Mouse (Mus musculus) limb, embryonic 10.5 days (tissue): ENCODE results near the gene Mfap2. TPM values are rescaled to one million over a fixed set of nuclear protein-coding genes. Genes with fewer than 3 reads are reported as not detected.

Experiments used
- DNase-seq: peaks from one replicate; pipeline ENCODE4 v3.0.0-alpha.2; 2017; ENCODE audit warnings: low spot score
- H3K27ac ChIP-seq: fragments of 300-500 bp; sonication (generic); 2 replicates; pipeline ENCODE4 v1.5.1; 2016; ENCODE audit warnings: mild to moderate bottlenecking
- H3K27me3 ChIP-seq: fragments of 300-500 bp; sonication (generic); 2 replicates; pipeline ENCODE4 v1.6.1; 2016; ENCODE audit warnings: low read depth, mild to moderate bottlenecking; ENCODE audit not compliant: poor library complexity, severe bottlenecking
- H3K36me3 ChIP-seq: fragments of 300-500 bp; sonication (generic); 2 replicates; pipeline ENCODE4 v1.6.1; 2016; ENCODE audit warnings: mild to moderate bottlenecking, moderate library complexity
- H3K4me1 ChIP-seq: fragments of 300-500 bp; sonication (generic); 2 replicates; pipeline ENCODE4 v1.6.1; 2016
- H3K4me3 ChIP-seq: fragments of 300-500 bp; sonication (generic); 2 replicates; pipeline ENCODE4 v1.5.1; 2016; ENCODE audit warnings: mild to moderate bottlenecking, moderate library complexity
- H3K9me3 ChIP-seq: fragments of 300-500 bp; sonication (generic); replicated peaks from 2 replicates; pipeline ENCODE4 v1.6.1; 2016; ENCODE audit warnings: mild to moderate bottlenecking
- WGBS: fragments of 180-500 bp; shearing (Covaris S2); methylation state at CpG from one replicate; pipeline ENCODE4 v1.1.7; 2016; 5-methylcytosine and 5-hydroxymethylcytosine counted together
- polyA plus RNA-seq: library from polyadenylated mRNA; unstranded; fragments of >200 nt; fragmentation: Nextera tagmentation; extraction: Ambion mirVana; gene quantifications from 2 replicates; pipeline ENCODE4 v1.2.1, GENCODE M21; 2016

Gene Mfap2
- polyA plus RNA-seq, 1 experiment from 2014 or later, result 521 TPM

DNA sequence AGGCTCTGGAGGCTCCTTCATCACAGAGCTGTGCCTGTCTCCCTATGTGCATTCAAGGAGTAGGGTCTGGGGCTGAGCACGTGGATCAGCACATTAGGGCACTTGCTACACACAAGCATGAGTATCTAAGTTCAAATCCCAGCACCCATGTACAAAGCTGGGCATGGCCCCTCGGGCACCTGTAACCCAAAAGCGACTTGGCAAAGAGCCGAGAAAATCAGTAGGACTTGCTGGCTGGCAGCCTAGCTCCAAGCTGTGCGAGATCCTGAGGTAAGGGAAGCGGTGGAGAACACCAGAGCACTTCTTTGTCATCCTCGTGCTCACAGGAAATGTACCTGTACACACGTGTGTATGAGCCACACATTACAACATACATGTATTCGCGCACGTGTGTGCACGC is 42.2 kb downstream of the Mfap2 start:
- Histone ChIP-seq H3K36me3 (peaks cover 80% of the 10 kb centered on the region), H3K4me3 (no peak overlapping the region), H3K27me3 (no peaks in the 10 kb centered on the region), H3K9me3 (no peaks in the 10 kb centered on the region), H3K27ac (peak overlapping the region; percentile 22; the same call in 1 of the 2 replicates), H3K4me1 (peaks cover 23% of the 10 kb centered on the region)
- WGBS, result 94% methylated on average over 12 of the region's 12 CpGs
- DNase-seq, result no peak

DNA sequence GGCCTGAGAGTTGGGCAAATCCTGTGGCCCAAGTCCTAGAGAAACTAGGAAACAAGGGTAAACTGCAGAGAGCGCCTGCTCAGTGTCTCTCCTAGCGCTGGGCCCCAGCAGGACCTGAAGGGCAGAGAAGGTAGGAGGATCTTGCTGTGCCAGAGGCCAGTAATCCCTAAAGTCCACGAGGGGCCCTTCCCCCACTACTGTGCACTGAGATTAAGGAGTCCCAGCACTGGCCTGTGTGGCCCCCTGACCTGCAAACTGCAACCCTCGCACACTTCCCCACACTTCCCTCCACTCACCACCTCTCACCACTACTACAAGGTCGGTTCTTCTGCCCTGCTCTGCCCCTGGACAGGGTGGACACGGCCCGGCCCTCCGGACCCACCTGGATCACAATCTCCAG is 42.9 kb downstream of the Mfap2 start:
- no peaks in the 10 kb centered on the region for H3K27me3 ChIP-seq
- H3K27ac ChIP-seq, result peak overlapping the region; percentile 22; the same call in 1 of the 2 replicates
- H3K9me3 ChIP-seq, result no peaks in the 10 kb centered on the region
- H3K4me3 ChIP-seq, result no peak overlapping the region
- H3K36me3 ChIP-seq, result peaks cover 86% of the 10 kb centered on the region
- H3K4me1 ChIP-seq, result peaks cover 23% of the 10 kb centered on the region
- DNase-seq, result no peak
- 60% methylated on average over 8 of the region's 8 CpGs for WGBS

DNA sequence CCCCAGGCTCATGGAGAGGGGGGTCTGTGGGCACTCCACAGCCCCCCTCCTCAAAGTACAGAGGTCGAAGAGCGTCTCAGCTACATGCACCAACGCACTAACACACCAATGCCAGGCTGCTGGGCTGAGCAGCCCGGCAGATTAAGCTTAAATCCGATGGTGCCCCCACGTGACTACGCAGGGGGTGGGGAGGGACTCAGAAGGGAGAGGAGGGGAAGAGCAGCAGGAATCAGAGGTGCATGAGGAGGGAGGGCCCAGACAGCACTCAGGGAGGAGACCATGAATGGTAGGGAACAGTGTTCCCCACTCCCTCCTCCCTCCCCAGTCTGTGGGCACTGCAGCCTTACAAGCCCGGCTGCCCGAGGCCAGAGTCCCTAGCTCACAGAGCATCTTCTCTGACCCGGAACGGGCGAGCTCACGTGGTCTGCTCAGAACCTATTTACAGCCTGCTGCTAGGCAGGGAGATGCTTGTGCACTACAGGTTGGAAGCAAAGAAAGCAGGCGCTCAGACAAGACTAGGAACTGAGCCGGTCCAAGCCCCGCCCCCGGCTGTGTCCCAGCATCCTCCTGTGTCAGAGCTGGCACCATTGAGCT is 43.4 kb downstream of the Mfap2 start:
- 0 out of 2 replicates have a peak overlapping the region, but pooled peaks have one; percentile 1 for H3K4me3 ChIP-seq
- no peaks in the 10 kb centered on the region for H3K27me3 ChIP-seq
- H3K27ac ChIP-seq, result peak overlapping the region; percentile 22; the same call in 1 of the 2 replicates
- H3K36me3 ChIP-seq, result peaks cover 81% of the 10 kb centered on the region
- no peaks in the 10 kb centered on the region for H3K9me3 ChIP-seq
- no peak for DNase-seq
- H3K4me1 ChIP-seq, result peaks cover 24% of the 10 kb centered on the region
- 40% methylated on average over 17 of the region's 17 CpGs for WGBS

DNA sequence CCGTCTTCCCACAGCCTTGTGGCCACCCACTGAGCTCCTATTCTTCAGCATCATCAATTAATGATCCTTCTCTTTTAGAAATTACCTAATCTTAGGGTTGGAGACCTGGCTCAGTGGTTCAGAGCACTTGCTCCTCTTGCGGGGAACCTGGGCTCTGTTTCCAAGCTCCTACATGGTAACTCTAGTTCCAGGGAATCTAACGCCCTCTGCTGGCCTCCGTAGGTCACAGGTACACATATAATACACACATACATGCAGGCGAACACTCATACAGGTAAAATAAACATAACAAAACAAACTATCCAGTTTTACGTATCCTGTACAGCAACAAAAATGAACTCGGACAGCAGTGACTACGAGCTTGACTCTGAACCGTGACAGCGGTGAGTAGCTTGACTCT is 46.8 kb downstream of the Mfap2 start:
- DNase-seq, result no peak
- WGBS, result 97% methylated on average over 10 of the region's 10 CpGs
- Histone ChIP-seq H3K36me3 (peaks cover 57% of the 10 kb centered on the region), H3K27me3 (no peaks in the 10 kb centered on the region), H3K4me1 (peaks cover 41% of the 10 kb centered on the region), H3K9me3 (no peaks in the 10 kb centered on the region), H3K27ac (no peak overlapping the region), H3K4me3 (no peak overlapping the region)

DNA sequence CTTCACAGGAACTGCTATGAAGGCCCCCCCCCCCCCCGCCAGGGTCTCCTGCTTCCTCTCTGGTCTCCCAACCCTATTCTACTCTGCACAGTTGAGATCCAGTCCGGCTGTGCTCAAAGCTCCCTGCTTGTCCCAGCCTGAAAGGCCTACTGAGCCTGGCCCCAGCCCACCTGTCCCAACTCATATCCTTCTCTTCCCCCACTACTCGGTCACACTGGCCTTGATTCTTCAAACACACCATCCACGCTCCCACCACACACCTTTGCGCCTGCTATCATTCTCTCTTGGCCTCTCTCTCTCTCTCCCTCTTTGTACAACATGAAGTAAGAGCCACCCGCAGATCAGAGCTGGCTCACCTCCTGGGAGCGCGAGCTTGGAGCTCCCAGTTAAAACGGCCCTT is 48.6 kb downstream of the Mfap2 start:
- WGBS, result 88% methylated on average over 9 of the region's 9 CpGs
- peak overlapping the region; percentile 92; the same call in 1 of the 2 replicates for H3K27ac ChIP-seq
- H3K27me3 ChIP-seq, result no peaks in the 10 kb centered on the region
- 0 out of 2 replicates have a peak overlapping the region, but pooled peaks have one; percentile 67 for H3K4me3 ChIP-seq
- H3K36me3 ChIP-seq, result peaks cover 41% of the 10 kb centered on the region
- H3K9me3 ChIP-seq, result no peaks in the 10 kb centered on the region
- DNase-seq, result no peak
- H3K4me1 ChIP-seq, result peaks cover 29% of the 10 kb centered on the region

DNA sequence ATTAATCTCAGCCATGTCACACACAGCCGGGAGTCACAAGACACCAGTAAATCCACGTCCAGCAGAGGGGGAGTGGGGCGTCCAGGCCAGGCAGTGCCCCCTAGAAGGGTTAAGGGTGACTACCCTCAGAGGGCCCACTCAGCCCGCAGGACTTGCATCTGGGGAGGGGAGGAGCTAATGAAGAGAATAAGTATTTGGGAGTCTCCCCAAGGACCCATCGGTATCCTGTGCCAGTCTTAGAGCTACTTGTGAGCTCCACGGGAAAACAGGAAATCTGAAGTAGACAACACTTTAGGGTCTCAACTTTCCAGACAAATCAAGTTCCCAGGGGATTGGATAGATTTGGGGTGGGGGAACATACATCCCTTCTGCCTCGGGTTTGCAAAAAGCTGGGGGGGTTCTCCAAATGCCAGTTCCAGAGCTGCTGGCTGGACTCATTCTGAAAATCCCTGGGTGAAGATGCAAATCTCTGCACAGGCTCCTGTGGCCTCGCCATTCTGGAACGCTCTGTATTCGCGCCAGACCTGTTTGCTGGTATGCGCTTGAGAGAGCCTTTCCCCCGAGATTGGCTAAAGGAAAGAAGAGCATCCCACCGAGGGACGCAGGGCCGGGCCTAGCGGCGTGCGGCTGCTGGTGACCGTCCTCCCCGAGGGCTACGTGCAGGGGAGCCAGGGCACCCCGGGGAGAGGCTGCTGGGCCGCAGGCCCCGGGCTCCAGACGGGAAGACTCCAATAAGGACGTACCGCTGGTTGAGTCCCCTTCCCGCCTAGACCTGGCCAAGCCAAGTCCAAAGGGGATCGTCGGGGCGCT is 49.6 kb downstream of the Mfap2 start:
- Histone ChIP-seq H3K36me3 (peaks cover 32% of the 10 kb centered on the region), H3K27ac (peak overlapping the region; percentile 92), H3K4me3 (peak overlapping the region; percentile 67), H3K4me1 (peaks cover 26% of the 10 kb centered on the region), H3K27me3 (no peaks in the 10 kb centered on the region), H3K9me3 (no peaks in the 10 kb centered on the region)
- peak; percentile 48 for DNase-seq
- WGBS, result 3% methylated on average over 32 of the region's 32 CpGs

DNA sequence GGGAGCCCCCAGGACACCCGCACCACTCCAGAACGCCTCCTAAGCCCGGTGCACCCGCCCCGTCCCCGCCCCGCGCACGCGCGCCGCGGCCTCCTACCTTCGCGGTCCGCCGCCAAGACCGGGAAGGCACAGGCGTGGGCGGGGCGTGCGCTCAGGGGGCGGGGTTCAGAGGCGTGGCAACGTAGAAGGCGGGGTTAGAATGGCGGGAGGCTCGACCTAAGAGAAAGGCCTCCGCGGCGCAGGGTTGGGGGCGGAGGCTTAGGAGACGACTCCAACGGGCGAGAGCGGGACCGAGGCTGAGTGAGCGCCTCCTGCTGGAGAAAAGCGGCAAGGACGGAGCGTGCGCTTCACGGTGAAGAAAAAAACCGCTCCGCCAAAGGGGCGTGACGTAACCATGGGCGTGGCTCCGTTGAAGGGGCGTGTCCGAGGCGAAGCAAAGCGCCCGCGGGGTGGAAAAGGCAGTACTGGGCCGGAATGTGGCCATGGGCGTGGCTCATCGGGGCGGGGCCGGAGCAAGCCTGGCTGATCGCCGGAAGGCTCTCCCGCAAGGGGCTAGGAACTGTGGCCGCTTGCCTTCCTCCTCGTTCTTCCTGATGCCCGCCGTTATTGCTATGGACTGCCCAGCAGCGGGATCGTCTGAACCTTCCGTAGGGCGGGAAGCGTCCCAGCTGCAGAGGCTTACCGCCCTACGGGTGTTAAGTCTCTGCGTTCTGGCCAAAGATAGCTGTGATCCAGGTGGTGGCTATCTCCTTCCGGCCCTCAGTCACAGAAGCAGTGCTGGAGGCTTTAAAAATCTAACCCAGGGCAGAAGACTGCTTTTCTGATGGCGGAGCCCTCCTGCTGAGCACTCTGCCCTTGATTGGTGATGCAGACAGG is 50.4 kb downstream of the Mfap2 start, which contains the start of gene Crocc:
Gene Crocc (minus strand): TSS at position 125 of the 876 bp plus-strand sequence.
- peaks cover 26% of the 10 kb centered on the region for H3K4me1 ChIP-seq
- no peaks in the 10 kb centered on the region for H3K9me3 ChIP-seq
- peak within 1 kb of the TSS; percentile 92 for H3K27ac ChIP-seq
- peaks cover 27% of the 10 kb centered on the region for H3K36me3 ChIP-seq
- H3K27me3 ChIP-seq, result no peaks in the 10 kb centered on the region
- under 1% methylated on average over 77 of the region's 77 CpGs for WGBS
- peak; percentile 100 for DNase-seq
- peak within 1 kb of the TSS; percentile 67 for H3K4me3 ChIP-seq

DNA sequence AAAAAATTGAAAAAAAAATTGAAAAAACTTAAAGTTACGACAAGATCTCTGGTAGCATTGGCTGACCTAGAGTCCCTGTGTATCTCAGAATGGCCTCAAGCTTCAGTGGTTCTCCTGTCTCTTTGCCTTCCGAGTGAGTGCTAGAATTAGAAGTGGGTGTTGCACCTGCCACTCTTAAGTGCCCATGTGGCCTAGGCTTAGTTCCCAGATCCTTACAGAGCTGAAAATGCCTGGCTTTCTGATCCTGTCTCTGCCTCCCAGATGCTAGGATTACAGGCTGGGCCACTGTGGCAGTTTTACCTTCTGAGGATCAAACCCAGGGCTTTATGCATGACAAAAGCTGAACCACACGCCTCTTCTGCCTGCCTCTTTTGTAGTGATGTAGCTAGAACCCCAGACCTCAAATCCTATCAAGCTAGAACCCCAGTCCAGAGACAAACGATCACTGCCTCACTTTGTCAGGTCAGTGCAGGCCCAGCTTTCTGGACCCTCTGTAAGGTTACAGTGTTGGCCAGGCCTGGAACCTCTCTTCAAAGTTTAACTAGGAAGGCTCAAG is 54.0 kb downstream of the Mfap2 start:
- no peak overlapping the region for H3K27ac ChIP-seq
- peaks cover 19% of the 10 kb centered on the region for H3K4me1 ChIP-seq
- H3K9me3 ChIP-seq, result no peaks in the 10 kb centered on the region
- peaks cover 38% of the 10 kb centered on the region for H3K36me3 ChIP-seq
- 87% methylated on average over 4 of the region's 4 CpGs for WGBS
- H3K27me3 ChIP-seq, result no peaks in the 10 kb centered on the region
- no peak overlapping the region for H3K4me3 ChIP-seq
- no peak for DNase-seq

DNA sequence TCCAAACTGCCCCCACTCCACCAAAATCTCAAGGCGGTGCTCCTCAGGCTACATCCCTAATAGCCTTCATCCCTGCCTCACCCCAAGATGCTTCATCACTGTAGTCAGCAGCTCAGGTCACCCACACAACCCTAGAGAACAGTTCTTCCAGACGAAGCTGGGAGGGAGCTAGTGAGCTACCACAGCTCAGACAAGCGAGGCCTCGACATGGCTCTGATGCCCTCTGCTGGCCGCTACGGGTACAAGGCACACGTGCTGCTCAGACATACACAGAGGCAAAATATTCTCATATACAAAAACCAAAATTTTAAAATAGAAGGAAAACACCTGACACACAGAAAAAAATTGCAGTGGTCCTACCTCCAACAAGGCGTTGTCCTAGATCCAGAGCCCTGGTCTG is 54.9 kb downstream of the Mfap2 start:
- Histone ChIP-seq H3K27ac (no peak overlapping the region), H3K4me3 (no peak overlapping the region), H3K36me3 (peaks cover 48% of the 10 kb centered on the region), H3K27me3 (no peaks in the 10 kb centered on the region), H3K9me3 (no peaks in the 10 kb centered on the region), H3K4me1 (peaks cover 10% of the 10 kb centered on the region)
- 5% methylated on average over 8 of the region's 8 CpGs for WGBS
- peak; percentile 85 for DNase-seq

Other genes starting within 250 kb of the Mfap2 start
- gene Padi4, start 236.2 kb upstream of the Mfap2 start, polyA plus RNA-seq, result 0.08 TPM in 1 of 2 replicates, not detected in the other
- 1.3 and 1.5 TPM in 2 replicates for gene Padi3, start 199.8 kb upstream of the Mfap2 start, polyA plus RNA-seq
- gene Padi1, start 164.6 kb upstream of the Mfap2 start, polyA plus RNA-seq, result 0.36 and 0.44 TPM in 2 replicates
- 0.05 and 0.33 TPM in 2 replicates for gene Padi2, start 104.1 kb upstream of the Mfap2 start, polyA plus RNA-seq
- gene Sdhb, start 49.2 kb upstream of the Mfap2 start, polyA plus RNA-seq, result 428 and 436 TPM in 2 replicates
- 33.9 and 44.0 TPM in 2 replicates for gene Atp13a2, start 23.5 kb upstream of the Mfap2 start, polyA plus RNA-seq
- 10.6 and 11.4 TPM in 2 replicates for gene Crocc, start 50.1 kb downstream of the Mfap2 start, polyA plus RNA-seq
- 67.9 and 82.8 TPM in 2 replicates for gene Necap2, start 67.9 kb downstream of the Mfap2 start, polyA plus RNA-seq
- gene Spata21, start 77.9 kb downstream of the Mfap2 start, polyA plus RNA-seq, result 0.18 TPM in 1 of 2 replicates, not detected in the other
- 39.0 and 40.2 TPM in 2 replicates for gene Szrd1, start 129.4 kb downstream of the Mfap2 start, polyA plus RNA-seq
- gene Fbxo42, start 137.5 kb downstream of the Mfap2 start, polyA plus RNA-seq, result 27.1 and 32.2 TPM in 2 replicates
- 5.8 and 8.4 TPM in 2 replicates for gene Rsg1, start 203.5 kb downstream of the Mfap2 start, polyA plus RNA-seq
- gene Arhgef19, start 229.1 kb downstream of the Mfap2 start, polyA plus RNA-seq, result 3.7 and 4.7 TPM in 2 replicates